ENCODE assay signal across 18 mouse cellular contexts in the genomic region with DNA sequence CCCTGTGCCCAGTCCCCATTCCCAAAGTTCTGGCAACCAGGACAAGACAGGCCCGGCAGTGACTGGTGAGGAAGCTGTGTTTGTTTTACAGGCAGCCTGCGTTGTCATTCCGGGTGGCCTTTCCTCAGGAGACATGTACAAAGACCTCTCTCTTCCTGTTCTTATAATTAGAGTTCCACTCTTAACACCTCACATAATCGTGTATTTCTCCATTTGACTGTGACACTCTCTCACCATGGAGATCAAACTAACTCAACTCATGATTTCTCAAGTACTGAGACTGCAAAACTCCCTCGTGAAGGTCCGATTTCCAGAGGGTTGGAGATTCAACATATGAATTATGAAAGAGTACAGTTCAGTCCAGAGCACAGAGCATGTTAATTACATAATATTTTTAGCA. TPM values are rescaled to one million over a fixed set of nuclear protein-coding genes. Genes with fewer than 3 reads are reported as not detected.
A peak's percentile ranks its signal among the peaks of the same experiment; 100 is the strongest.
DNase-seq lines count a peak whose midpoint lies in the region; ATAC-seq and TF ChIP-seq lines count a peak whose summit lies in the region.
"Had no signal": no experiment of that assay in that cellular context is flagged by ENCODE, and none has a peak within 500 bp of the region (broad histone marks: within the 10 kb centered on the region; RNA-seq: fewer than 3 reads in every experiment).

No protein-coding gene starts in this region.

- peak overlapping the region; percentile 58; the same call in 1 of the 2 replicates for H3K27ac ChIP-seq in forebrain, embryonic 10.5 days
- no peak overlapping the region for H3K27ac ChIP-seq in forebrain, embryonic 15.5 days (replicated peaks)
- H3K27ac ChIP-seq in kidney, adult 2 months (ENCODE audit: insufficient read depth, low read depth, low read length), result no peak overlapping the region
- H3K27ac ChIP-seq in liver, embryonic 13.5 days, result peak overlapping the region; percentile 31; the same call in 1 of the 2 replicates
- H3K27ac ChIP-seq: limb, embryonic 13.5 days; midbrain, embryonic 10.5 days had no signal

- no peak for TF ChIP-seq POLR2A in kidney, adult 2 months (IDR thresholded peaks at IDR 0.05; ENCODE audit: low read depth, low read length)

- TF ChIP-seq CTCF in kidney, adult 2 months (conservative IDR thresholded peaks at IDR 0.05; ENCODE audit: insufficient read depth, insufficient read length, low read depth, low read length), result no peak

- H3K9me3 ChIP-seq in forebrain, embryonic 10.5 days, result no peaks in the 10 kb centered on the region
- H3K9me3 ChIP-seq in forebrain, embryonic 15.5 days, result no peaks in the 10 kb centered on the region
- no peaks in the 10 kb centered on the region for H3K9me3 ChIP-seq in liver, embryonic 13.5 days (replicated peaks)
- H3K9me3 ChIP-seq: limb, embryonic 13.5 days; midbrain, embryonic 10.5 days had no signal

- WGBS in forebrain, embryonic 10.5 days, result 84% methylated on average over 6 of the region's 6 CpGs
- 74% methylated on average over 6 of the region's 6 CpGs for WGBS in forebrain, embryonic 15.5 days
- 67% methylated on average over 6 of the region's 6 CpGs for WGBS in kidney, adult 2 months
- 57% methylated on average over 6 of the region's 6 CpGs for WGBS in liver, embryonic 13.5 days (ENCODE audit: insufficient replicate concordance)

- H3K4me3 ChIP-seq in forebrain, embryonic 10.5 days, result no peak overlapping the region
- no peak overlapping the region for H3K4me3 ChIP-seq in forebrain, embryonic 15.5 days
- H3K4me3 ChIP-seq in kidney, adult 2 months (ENCODE audit: insufficient read depth, low read depth, low read length), result 0 out of 2 replicates have a peak overlapping the region, but pooled peaks have one; percentile 28
- H3K4me3 ChIP-seq in liver, embryonic 13.5 days (replicated peaks), result peak overlapping the region; percentile 25; the same call in 1 of the 2 replicates
- H3K4me3 ChIP-seq: limb, embryonic 13.5 days; midbrain, embryonic 10.5 days; myocyte had no signal

- H3K4me2 ChIP-seq in forebrain, embryonic 15.5 days (replicated peaks), result no peak overlapping the region
- H3K4me2 ChIP-seq in liver, embryonic 13.5 days, result peak overlapping the region; percentile 49
- H3K4me2 ChIP-seq: limb, embryonic 13.5 days had no signal

- no peaks in the 10 kb centered on the region for H3K36me3 ChIP-seq in forebrain, embryonic 10.5 days (replicated peaks)
- H3K36me3 ChIP-seq in forebrain, embryonic 15.5 days, result no peaks in the 10 kb centered on the region
- no peaks in the 10 kb centered on the region for H3K36me3 ChIP-seq in kidney, adult 2 months (ENCODE audit: control insufficient read depth, insufficient read depth, low read length)
- no peaks in the 10 kb centered on the region for H3K36me3 ChIP-seq in liver, embryonic 13.5 days
- H3K36me3 ChIP-seq: limb, embryonic 13.5 days; midbrain, embryonic 10.5 days had no signal

- no peak overlapping the region for H3K9ac ChIP-seq in forebrain, embryonic 15.5 days (replicated peaks)
- H3K9ac ChIP-seq in liver, embryonic 13.5 days, result 0 out of 2 replicates have a peak overlapping the region, but pooled peaks have one; percentile 2
- H3K9ac ChIP-seq: limb, embryonic 13.5 days had no signal

- H3K4me1 ChIP-seq in forebrain, embryonic 10.5 days, result peaks cover 7% of the 10 kb centered on the region
- no peaks in the 10 kb centered on the region for H3K4me1 ChIP-seq in forebrain, embryonic 15.5 days
- H3K4me1 ChIP-seq in kidney, adult 2 months (ENCODE audit: control insufficient read depth, insufficient read depth, low read length), result no peaks in the 10 kb centered on the region
- peaks cover 26% of the 10 kb centered on the region for H3K4me1 ChIP-seq in liver, embryonic 13.5 days (replicated peaks)

- DNase-seq in forebrain, embryonic 10.5 days (ENCODE audit: extremely low spot score, low spot score), result no peak
- no peak for DNase-seq in kidney, adult 2 months
- no peak for DNase-seq in kidney, postnatal 36 days
- DNase-seq in c-Kit-positive CD71-positive TER-119-negative erythroid progenitor cells, embryonic 14.5 days (ENCODE audit: low read depth), result peak; percentile 7
- no peak for DNase-seq in liver, embryonic 13.5 days
- DNase-seq in urinary bladder, postnatal 10 days (ENCODE audit: low spot score), result no peak
- no peak for DNase-seq in layer of hippocampus, postnatal 25 days (ENCODE audit: extremely low spot score in 1 of 2, low spot score in 1 of 2)
- DNase-seq: cerebellum, adult 18-20 months; gastrocnemius, postnatal 14 days; right cerebral cortex, postnatal 25 days; thymus, postnatal 14 days had no signal

- no peak for ATAC-seq in forebrain, embryonic 15.5 days (replicated peaks)
- peak; percentile 19 for ATAC-seq in liver, embryonic 13.5 days (ENCODE audit: low read depth)
- ATAC-seq: Patski had no signal

- no peaks in the 10 kb centered on the region for H3K27me3 ChIP-seq in forebrain, embryonic 10.5 days (ENCODE audit: poor library complexity, severe bottlenecking)
- H3K27me3 ChIP-seq in forebrain, embryonic 15.5 days, result no peaks in the 10 kb centered on the region
- H3K27me3 ChIP-seq in kidney, adult 2 months (replicated peaks; ENCODE audit: control insufficient read depth, insufficient read depth, low read length), result no peaks in the 10 kb centered on the region
- no peaks in the 10 kb centered on the region for H3K27me3 ChIP-seq in liver, embryonic 13.5 days
- H3K27me3 ChIP-seq: limb, embryonic 13.5 days; Patski had no signal

RNA-seq across cellular contexts. Expression of gene Mnd1, which starts 19.7 kb away (rescaled TPM):
- polyA plus RNA-seq in forebrain, embryonic 10.5 days (2016; fragmentation: Nextera tagmentation; extraction: Ambion mirVana), result 14.7 and 15.3 TPM in 2 replicates
- 2.5 and 3.9 TPM in 2 replicates for polyA plus RNA-seq in forebrain, embryonic 15.5 days (2015; fragmentation: Nextera tagmentation; extraction: Ambion mirVana)
- 0.54 and 0.72 TPM in 2 replicates for polyA plus RNA-seq in kidney, adult 2 months (2012; rRNA removed)
- polyA plus RNA-seq in liver, embryonic 13.5 days (2015; fragmentation: Nextera tagmentation; extraction: Ambion mirVana), result 8.7 and 11.7 TPM in 2 replicates
- 1 to 10 TPM; 1.4 to 2.2 TPM for total RNA-seq in layer of hippocampus, postnatal 25 days (2021)

RNA-seq across cellular contexts. Expression of gene Gm6525, which starts 38.0 kb away (rescaled TPM):
- polyA plus RNA-seq in forebrain, embryonic 10.5 days (2016; fragmentation: Nextera tagmentation; extraction: Ambion mirVana), result 0.87 and 1.5 TPM in 2 replicates
- 3.3 and 4.2 TPM in 2 replicates for polyA plus RNA-seq in forebrain, embryonic 15.5 days (2015; fragmentation: Nextera tagmentation; extraction: Ambion mirVana)
- not detected in 2 replicates for polyA plus RNA-seq in kidney, adult 2 months (2012; rRNA removed)
- 0.17 TPM in 1 of 2 replicates, not detected in the other for polyA plus RNA-seq in liver, embryonic 13.5 days (2015; fragmentation: Nextera tagmentation; extraction: Ambion mirVana)
- not detected for total RNA-seq in layer of hippocampus, postnatal 25 days (2021)
- total RNA-seq: common myeloid progenitor, adult 5-6 weeks; gastrocnemius, postnatal 14 days; layer of hippocampus, postnatal 14 days had no signal

Comparison
In these comparisons a context has a peak if more than half of its experiments do, and no peak if none do; other contexts are left out.
1. H3K27ac ChIP-seq: peak in forebrain, embryonic 10.5 days (single experiment) and liver, embryonic 13.5 days (single experiment); none in forebrain, embryonic 15.5 days (single experiment) and kidney, adult 2 months (single experiment).
2. H3K4me3 ChIP-seq: peak in kidney, adult 2 months (single experiment) and liver, embryonic 13.5 days (single experiment); none in forebrain, embryonic 10.5 days (single experiment) and forebrain, embryonic 15.5 days (single experiment).